Mouse (Mus musculus): ENCODE measurements around the gene Dtx2. TPM values are rescaled to one million over a fixed set of nuclear protein-coding genes. Genes with fewer than 3 reads are reported as not detected.

Gene Dtx2
- total and polyA plus RNA-seq, 3 experiments: 16.0 to 43.7 (median 20.4) TPM

DNA sequence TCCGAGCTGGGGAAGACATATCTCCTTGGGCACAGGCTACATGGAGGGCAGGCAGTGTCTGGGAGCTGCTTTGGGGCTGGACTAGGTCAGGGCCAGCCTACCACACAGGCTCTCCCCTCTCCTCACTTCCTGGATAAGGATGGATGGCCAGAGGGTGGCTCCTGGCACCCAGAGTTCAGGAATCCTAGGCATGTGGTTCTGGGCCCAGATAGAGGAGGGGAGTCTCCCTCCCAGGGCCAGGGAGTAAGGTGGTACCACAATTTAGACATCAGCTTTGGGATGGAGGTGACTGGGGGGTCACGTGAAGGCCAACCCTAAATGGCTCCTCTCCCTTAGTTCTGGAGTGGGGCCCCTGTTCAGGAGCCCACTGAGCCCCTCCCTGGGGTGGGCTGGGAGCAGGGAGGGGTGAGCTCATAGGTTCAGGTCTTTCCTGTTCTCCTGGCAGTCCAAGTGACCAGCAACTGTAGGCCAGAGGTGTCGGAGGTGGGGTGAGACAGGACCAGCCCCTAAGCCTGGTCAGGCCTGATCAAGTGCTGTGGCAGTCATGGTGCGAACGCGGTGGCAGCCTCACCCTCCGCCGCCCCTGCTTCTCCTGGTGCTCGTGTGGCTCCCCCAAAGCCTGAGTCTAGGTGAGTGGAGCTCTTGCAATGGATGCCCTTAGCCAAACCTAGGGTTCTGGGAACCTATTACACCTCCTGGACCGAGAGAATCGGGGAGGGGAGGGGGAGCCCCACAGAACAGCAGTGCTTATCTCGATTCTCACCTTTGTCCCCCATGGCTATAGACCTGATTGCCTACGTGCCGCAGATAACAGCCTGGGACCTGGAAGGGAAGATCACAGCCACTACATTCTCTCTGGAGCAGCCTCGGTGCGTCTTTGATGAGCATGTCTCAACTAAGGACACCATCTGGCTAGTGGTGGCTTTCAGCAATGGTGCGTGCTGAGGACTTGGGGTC is 43.9 kb downstream of the Dtx2 start, which contains the start of gene Upk3b:
Gene Upk3b (plus strand): TSS at position 239 of the 957 bp plus-strand sequence.
- in situ Hi-C loops (cut with MboI; ENCODE audit: low pct_ligation_motif_present, low pct_unique_long_range_greater_than_20kb, low sequenced_read_pairs) (no loop called here), dilution Hi-C loops (cut with MboI; ENCODE audit: extremely low pct_ligation_motif_present, extremely low pct_unique_long_range_greater_than_20kb, low sequenced_read_pairs) (no loop called here)
- no peak for DNase-seq (ENCODE audit: extremely low read depth)
- H3K4me1 ChIP-seq (ENCODE audit: control insufficient read depth in 1 of 2, insufficient read depth in 2 of 2): peaks cover 19 to 52% of the 10 kb centered on the region in 2 experiments
- TF ChIP-seq GABPA (IDR thresholded peaks at IDR 0.05; ENCODE audit: insufficient replicate concordance, low read depth, low read length) (no peak), JUND (conservative IDR thresholded peaks at IDR 0.05; ENCODE audit: low read depth, low read length) (no peak), MAX (IDR thresholded peaks at IDR 0.05; ENCODE audit: low read length) (no peak), BHLHE40 (IDR thresholded peaks at IDR 0.05; ENCODE audit: low read depth, low read length) (no peak), NRF1 (IDR thresholded peaks at IDR 0.05; ENCODE audit: low read depth, low read length) (no peak), SMC3 (IDR thresholded peaks at IDR 0.05; ENCODE audit: low read depth, low read length) (no peak), USF2 (conservative IDR thresholded peaks at IDR 0.05; ENCODE audit: low read depth, low read length) (no peak), MXI1 (IDR thresholded peaks at IDR 0.05; ENCODE audit: low read depth, low read length) (no peak), UBTF (IDR thresholded peaks at IDR 0.05; ENCODE audit: low read depth, low read length) (no peak), E2F4 (IDR thresholded peaks at IDR 0.05; ENCODE audit: insufficient replicate concordance, low read depth, low read length) (no peak), POLR2AphosphoS2 (IDR thresholded peaks at IDR 0.05; ENCODE audit: low read depth, low read length) (no peak), ZKSCAN1 (IDR thresholded peaks at IDR 0.05; ENCODE audit: borderline replicate concordance, low read depth, low read length) (no peak)
- H3K27me3 ChIP-seq (replicated peaks): no peaks in the 10 kb centered on the region
- peaks cover 0 to 6% of the 10 kb centered on the region in 2 experiments for H3K36me3 ChIP-seq (replicated peaks in 1 of 2; ENCODE audit: control insufficient read depth in 1 of 2, insufficient read depth in 1 of 2, low read length in 1 of 2)
- no peak within 1 kb of the TSS for H3K4me3 ChIP-seq (replicated peaks in 1 of 3; ENCODE audit: low read depth in 2 of 3, low read length in 2 of 3, poor library complexity in 1 of 3)
- no peak within 1 kb of the TSS for H3K4me2 ChIP-seq (ENCODE audit: insufficient read depth, low read depth, poor library complexity, severe bottlenecking)
- no peaks in the 10 kb centered on the region for H3K79me2 ChIP-seq (replicated peaks; ENCODE audit: control insufficient read depth, extremely low read depth, insufficient read depth, poor library complexity, severe bottlenecking)
- H3K27ac ChIP-seq (ENCODE audit: insufficient read depth, low read depth): no peak within 1 kb of the TSS
- peaks cover 26% of the 10 kb centered on the region for H3K9me3 ChIP-seq (replicated peaks; ENCODE audit: low read length)
- H3K9ac ChIP-seq (ENCODE audit: insufficient read depth, low read depth): no peak within 1 kb of the TSS

DNA sequence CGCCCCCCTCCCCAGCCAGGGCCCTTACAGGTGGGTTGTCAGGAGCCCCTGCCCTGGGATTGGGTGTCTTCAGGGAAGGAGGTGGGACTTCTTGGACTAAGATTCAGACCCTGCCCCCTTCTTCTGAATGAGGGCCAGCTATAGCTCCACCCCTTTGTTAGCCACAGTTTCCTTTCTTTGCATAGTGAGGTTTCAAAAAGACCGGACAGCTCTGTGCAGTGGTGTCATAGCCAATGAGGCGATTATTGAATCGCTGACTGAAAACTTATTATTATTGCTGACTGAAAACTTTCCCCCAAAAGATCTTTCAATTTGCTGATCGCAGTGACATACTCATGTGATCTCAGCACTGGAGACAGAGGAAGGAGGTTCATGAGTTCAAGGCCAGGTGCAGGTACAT is 45.6 kb downstream of the Dtx2 start:
- H3K9me3 ChIP-seq (replicated peaks; ENCODE audit: low read length): peaks cover 26% of the 10 kb centered on the region
- no peak overlapping the region for H3K9ac ChIP-seq (ENCODE audit: insufficient read depth, low read depth)
- H3K79me2 ChIP-seq (replicated peaks; ENCODE audit: control insufficient read depth, extremely low read depth, insufficient read depth, poor library complexity, severe bottlenecking): no peaks in the 10 kb centered on the region
- no peaks in the 10 kb centered on the region for H3K27me3 ChIP-seq (replicated peaks)
- dilution Hi-C loops (cut with MboI; ENCODE audit: extremely low pct_ligation_motif_present, extremely low pct_unique_long_range_greater_than_20kb, low sequenced_read_pairs): no loop called here
- peaks cover 17 to 35% of the 10 kb centered on the region in 2 experiments for H3K4me1 ChIP-seq (ENCODE audit: control insufficient read depth in 1 of 2, insufficient read depth in 2 of 2)
- no peak overlapping the region for H3K4me3 ChIP-seq (replicated peaks in 1 of 3; ENCODE audit: low read depth in 2 of 3, low read length in 2 of 3, poor library complexity in 1 of 3)
- H3K4me2 ChIP-seq (ENCODE audit: insufficient read depth, low read depth, poor library complexity, severe bottlenecking): peak overlapping the region; percentile 32; the same call in 1 of the 2 replicates
- no peaks in the 10 kb centered on the region for H3K36me3 ChIP-seq (replicated peaks in 1 of 2; ENCODE audit: control insufficient read depth in 1 of 2, insufficient read depth in 1 of 2, low read length in 1 of 2)
- H3K27ac ChIP-seq (ENCODE audit: insufficient read depth, low read depth): no peak overlapping the region
- DNase-seq (ENCODE audit: extremely low read depth): peak; percentile 79
- TF ChIP-seq MAFK (IDR thresholded peaks at IDR 0.05; ENCODE audit: insufficient replicate concordance, low read length) (peak; percentile 65), EP300 (IDR thresholded peaks at IDR 0.05; ENCODE audit: low read length) (peak; percentile 42; the same call in 1 of the 2 replicates), BHLHE40 (IDR thresholded peaks at IDR 0.05; ENCODE audit: low read depth, low read length) (peak; percentile 67; the same call in 1 of the 2 replicates), IRF4 (IDR thresholded peaks at IDR 0.05; ENCODE audit: low read depth, low read length) (peak; percentile 36; the same call in 1 of the 2 replicates), TCF12 (IDR thresholded peaks at IDR 0.05; ENCODE audit: low read depth, low read length) (no peak)
- in situ Hi-C loops (cut with MboI; ENCODE audit: low pct_ligation_motif_present, low pct_unique_long_range_greater_than_20kb, low sequenced_read_pairs): loop anchor here (10.0 kb wide), 1 partner anchor 145 kb away; no protein-coding TSS in a partner anchor

All from CH12.LX (cell line).